Mouse (Mus musculus) CH12.LX (cell line): ENCODE results near the gene Mvb12b.

Experiments
- CTCF ChIP-seq, 2 experiments: IDR thresholded peaks in 1 of 2; conservative IDR thresholded peaks in 1 of 2; 2 replicates each; pipeline ENCODE4 v1.5.1; 2011 to 2012; ENCODE audit warnings: low read depth in 2 of 2, low read length in 2 of 2, improper control_type of control experiment in 1 of 2, inconsistent platforms in 1 of 2, mild to moderate bottlenecking in 1 of 2, moderate library complexity in 1 of 2
- MYC ChIP-seq: IDR thresholded peaks from 2 replicates; pipeline ENCODE4 v1.6.1; 2011; ENCODE audit warnings: low read depth, mild to moderate bottlenecking, improper control_type of control experiment, low read length
- POLR2A ChIP-seq: IDR thresholded peaks from 2 replicates; pipeline ENCODE4 v1.6.1; 2011; ENCODE audit warnings: low read depth, mild to moderate bottlenecking, improper control_type of control experiment, low read length
- POLR2AphosphoS2 ChIP-seq: IDR thresholded peaks from 2 replicates; pipeline ENCODE4 v1.6.1; 2011; ENCODE audit warnings: low read depth, low read length, improper control_type of control experiment
- RCOR1 ChIP-seq: conservative IDR thresholded peaks from 2 replicates; pipeline ENCODE4 v1.6.1; 2012; ENCODE audit warnings: low read depth, mild to moderate bottlenecking, inconsistent platforms, low read length, improper control_type of control experiment

DNA sequence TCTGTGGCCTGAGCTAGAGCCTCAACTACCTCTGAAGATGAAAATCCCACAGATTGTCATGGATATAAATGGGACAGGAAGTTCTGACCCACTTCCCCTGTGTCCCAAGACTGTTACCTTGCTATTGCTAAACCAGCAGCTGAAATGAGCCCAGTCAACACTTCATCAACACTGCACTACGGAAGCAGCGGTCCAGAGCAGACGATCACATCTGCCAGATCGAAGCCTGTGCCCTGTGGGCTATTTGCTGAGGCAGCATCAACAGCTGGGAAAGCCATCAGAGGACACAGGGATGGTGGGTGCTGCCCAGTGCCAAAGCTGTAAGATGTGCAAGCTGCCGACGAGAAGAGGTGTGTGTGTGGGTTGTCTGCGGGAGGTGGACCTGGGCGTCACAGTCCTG is 86.4 kb downstream of the Mvb12b start:
- TF ChIP-seq POLR2A: no peak
- no peak for TF ChIP-seq CTCF (conservative IDR thresholded peaks at IDR 0.05 in 1 of 2, IDR thresholded peaks at IDR 0.05 in 1 of 2; ENCODE audit: low read depth in 2 of 2, low read length in 2 of 2)
- no peak for TF ChIP-seq POLR2AphosphoS2
- no peak for TF ChIP-seq MYC
- TF ChIP-seq RCOR1: no peak
